Mouse (Mus musculus): ENCODE measurements around the gene Cpn2. TPM values are rescaled to one million over a fixed set of nuclear protein-coding genes. Genes with fewer than 3 reads are reported as not detected.
A peak's percentile ranks its signal among the peaks of the same experiment; 100 is the strongest.

Cpn2 gene
- total RNA-seq, 2 experiments from 2014 or later: 0.14 TPM; not detected in 1

DNA sequence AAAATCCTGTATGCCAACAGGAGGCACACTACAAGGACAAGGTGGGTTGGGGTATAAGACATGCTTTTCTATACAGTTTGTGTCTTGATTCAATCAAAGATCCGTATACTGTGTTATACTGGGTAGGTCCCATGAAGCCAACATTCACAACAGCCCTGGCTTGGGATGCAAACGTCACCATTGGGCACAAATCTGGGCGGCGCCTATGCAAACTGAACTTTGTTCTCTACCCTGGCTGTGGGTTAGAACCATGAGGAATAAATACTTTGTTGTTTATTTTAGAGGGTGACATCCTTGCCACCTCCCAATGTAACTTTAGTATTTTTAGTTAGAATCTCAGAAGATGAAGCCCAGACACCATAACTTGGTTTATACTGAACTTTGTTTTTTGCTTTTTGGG lies 13.9 kb downstream of the Cpn2 start:
- DNase-seq: no peak
- intact Hi-C loops (cut with DNase I): loop anchor here (2.0 to 10.0 kb wide), 4 partner anchors 61 to 1101 kb away; no protein-coding TSS in a partner anchor

DNA sequence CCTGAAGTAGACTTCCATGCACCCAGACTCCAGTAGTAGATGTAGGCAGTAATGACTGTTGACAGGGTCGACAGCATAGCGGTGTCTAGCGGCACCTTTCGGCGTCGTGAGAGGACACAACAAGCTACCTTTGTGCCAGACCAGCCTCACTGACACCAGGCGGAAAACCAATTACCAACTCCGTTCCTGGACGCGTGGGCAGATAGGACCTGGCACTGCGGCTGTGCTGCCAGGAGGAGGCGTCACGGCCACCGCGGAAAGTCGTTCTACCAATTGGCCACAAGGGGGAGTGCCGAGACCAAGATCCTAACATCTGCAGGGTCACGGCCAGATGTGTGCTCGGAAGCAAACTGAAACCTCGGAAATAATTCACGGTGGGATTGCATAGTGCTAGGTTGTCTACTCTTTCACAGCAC lies 15.3 kb downstream of the Cpn2 start:
- intact Hi-C loops (cut with DNase I): loop anchor here (2.0 to 10.0 kb wide), 4 partner anchors 63 to 1103 kb away; no protein-coding TSS in a partner anchor

DNA sequence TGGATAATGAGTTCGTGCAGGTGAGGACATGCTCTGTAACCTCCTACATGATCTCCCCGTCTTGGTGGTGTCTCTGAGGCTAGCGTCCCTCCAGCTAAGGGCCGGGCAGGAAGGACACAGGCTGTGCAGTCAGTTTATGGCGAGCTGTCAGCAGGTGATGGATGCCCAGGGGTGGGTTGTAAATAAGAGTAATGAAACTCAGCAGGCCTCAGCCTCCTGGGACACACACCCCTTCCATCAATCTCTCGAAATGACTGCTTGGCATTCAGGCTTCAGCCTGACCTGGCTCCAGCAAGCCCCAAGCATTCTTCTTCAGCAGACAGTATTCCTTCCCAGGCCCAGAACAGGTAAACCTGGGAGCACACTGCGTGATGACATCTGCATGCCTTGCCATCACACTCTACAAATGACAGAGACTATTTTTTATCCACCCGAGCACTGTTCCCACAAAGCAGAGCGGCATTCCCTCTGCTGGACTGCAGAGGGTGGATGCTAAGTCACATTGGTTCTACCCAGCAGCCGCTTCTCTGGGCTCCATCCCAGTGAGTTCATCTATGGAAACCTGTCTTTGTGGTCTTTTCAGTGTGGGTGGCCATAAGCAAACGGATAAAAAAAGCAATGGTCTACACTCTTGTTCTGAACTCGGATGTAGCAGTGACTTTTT lies 23.1 kb downstream of the Cpn2 start:
- intact Hi-C loops (cut with DNase I): no loop called here
- DNase-seq: no peak

More for the DNA sequence above, 15.3 kb downstream of the Cpn2 start:
- DNase-seq: peak; percentile 84 to 90

DNA sequence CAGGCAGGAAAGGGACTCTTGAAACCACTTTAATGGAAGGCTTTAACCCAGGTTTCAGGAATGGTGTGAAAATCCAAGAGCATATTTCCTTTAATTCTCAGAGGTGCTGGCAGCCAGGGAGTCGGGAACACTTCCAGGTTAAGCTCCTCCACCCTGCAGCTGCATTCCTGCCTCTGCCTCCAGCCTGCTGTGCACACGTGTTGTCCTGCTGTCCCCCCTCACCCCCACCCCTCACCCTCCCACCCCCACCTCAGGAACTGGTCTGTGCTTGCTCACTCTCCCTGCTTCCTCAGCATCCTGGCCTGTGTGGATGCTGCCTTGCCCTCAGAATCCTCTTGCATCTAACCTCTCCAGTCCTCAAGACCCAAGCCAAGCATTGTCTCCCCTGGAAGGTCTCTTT lies 25.7 kb downstream of the Cpn2 start:
- intact Hi-C loops (cut with DNase I): no loop called here
- DNase-seq: no peak

DNA sequence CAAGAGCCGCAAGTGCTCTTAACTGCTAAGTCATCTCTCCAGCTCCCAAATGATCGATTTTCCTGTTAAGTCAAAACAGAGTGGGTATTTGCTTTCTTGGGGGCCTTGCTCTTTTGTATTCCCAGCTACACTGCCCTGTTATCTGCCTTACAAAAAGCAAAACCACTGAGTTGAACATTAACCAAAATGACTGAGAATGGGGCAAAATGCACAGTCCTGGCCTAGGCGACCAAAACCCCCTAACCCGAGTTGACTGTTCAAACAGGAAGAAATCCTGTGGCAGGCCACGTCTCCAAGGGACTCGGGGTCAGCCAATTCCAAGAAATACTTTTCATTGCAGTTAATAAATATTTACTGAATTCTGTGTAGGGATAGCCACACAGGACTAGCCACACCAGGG lies 28.5 kb downstream of the Cpn2 start:
- intact Hi-C loops (cut with DNase I): no loop called here
- DNase-seq: no peak

DNA sequence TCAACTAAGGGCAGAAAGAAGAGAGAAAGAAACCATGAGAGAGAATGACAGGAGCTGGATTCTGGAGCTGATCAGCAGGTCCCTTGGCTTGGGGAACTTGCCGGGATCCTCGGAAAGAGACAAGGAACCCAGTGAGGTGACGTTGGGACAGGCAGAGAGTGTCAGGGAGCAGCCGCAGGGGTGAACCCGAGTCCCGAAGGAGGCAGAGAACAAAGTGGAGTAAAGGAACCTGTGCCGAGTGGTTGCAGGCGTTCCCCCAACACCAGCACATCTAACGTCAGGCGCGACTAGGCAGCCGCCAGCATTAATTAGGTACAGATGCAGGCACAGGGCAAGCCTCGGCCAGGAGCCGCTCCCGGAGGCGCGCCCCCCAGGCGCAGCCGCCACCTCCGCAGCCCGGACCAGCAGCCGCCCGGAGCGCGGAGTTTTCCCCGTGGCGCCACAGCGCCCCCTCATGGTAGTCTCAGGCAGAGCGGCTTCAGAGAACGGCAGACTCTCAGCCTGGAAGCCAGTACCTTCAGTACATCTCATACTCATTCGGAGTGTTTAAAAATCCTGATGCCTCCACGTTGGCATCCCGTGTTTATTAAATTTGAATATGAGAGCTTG lies 31.1 kb downstream of the Cpn2 start:
- peak; percentile 93 to 94 for DNase-seq
- intact Hi-C loops (cut with DNase I): loop anchor here (1.0 to 2.0 kb wide), 3 partner anchors 169 to 607 kb away; no protein-coding TSS in a partner anchor

DNA sequence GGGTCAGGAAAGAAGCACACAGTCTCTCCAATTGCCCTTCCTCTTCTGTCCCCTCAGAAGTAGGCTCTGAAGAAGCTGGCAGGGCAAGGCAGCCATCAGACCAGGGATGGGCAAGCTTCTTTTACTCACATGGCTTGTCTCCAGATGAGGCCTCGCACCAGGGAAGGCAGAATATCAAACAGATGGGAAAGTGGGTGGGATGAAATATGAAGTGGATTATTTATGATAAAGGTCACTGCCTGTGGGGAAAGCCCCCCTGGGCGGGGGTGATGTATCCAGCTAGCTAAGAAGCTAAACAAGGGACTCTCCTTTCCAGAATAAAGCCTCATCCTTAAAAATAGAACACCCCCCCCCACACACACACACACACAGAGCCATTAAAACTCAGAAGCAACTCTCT lies 31.7 kb downstream of the Cpn2 start:
- intact Hi-C loops (cut with DNase I): loop anchor here (2.0 kb wide), 1 partner anchor 47 kb away; no protein-coding TSS in a partner anchor
- DNase-seq: no peak

DNA sequence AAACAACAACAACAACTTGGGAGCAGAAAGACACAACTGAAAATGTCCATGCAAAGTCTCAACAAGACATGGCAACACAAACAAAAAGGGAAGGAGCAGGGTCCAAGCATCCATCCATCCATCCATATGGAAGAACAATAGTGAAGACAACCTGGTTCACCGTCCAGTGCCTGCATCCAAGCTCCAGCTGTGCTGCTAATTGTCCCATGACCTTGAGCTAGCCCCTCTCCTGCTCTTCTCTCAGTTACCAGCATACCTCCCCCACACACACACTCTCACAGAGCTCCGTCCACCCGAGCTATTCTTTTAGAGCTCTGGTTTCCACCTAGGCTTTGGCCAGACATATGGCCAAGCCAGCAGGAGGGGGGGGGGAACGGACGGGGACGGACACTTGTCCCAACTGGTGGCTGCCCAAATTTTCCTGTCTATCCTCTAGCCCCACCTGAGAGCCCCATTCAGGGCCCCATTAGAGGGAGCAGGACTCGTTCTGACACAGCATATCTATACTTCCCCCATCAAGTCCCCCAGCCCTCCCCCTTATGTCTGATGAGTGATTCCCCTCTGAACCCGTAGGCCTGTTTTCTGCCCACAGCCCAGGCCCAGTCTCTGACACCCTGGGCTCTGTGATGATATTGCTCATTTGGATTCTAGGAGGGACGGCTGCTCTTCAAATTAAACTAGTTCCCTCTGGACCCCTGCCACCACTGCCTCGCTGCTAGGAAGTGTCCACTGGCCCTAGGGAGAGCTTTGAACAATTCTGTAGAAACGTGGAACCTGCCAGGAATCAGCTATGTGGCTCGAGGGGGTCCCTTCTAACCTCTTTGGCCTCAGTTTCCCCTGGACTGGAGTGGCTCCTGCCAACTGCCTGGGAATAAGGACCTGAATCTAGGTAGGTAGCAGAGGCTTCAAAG lies 32.4 kb downstream of the Cpn2 start:
- peak; percentile 18 to 20 for DNase-seq
- intact Hi-C loops (cut with DNase I): loop anchor here (2.0 kb wide), 1 partner anchor 46 kb away; no protein-coding TSS in a partner anchor

DNA sequence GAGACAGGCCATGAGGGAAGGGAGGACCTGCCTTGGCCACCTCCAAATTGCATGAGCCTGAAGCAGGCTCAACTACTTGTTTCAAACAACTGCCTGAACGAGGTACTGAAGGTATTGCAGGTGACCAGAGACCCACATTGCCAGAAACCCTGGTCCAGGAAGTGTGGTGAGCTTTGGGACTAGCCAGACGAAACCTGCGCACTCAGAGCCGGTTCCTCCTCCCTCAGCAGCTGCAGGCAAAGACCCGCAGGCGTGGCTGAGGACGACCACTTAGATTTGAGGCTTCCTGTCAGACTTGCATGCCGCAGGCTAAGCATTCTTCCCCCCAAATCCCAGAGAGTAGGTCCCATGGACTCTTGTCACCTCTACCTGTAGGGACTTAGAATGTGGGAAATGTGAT lies 33.2 kb downstream of the Cpn2 start:
- intact Hi-C loops (cut with DNase I): loop anchor here (2.0 kb wide), 1 partner anchor 45 kb away; no protein-coding TSS in a partner anchor
- no peak for DNase-seq

DNA sequence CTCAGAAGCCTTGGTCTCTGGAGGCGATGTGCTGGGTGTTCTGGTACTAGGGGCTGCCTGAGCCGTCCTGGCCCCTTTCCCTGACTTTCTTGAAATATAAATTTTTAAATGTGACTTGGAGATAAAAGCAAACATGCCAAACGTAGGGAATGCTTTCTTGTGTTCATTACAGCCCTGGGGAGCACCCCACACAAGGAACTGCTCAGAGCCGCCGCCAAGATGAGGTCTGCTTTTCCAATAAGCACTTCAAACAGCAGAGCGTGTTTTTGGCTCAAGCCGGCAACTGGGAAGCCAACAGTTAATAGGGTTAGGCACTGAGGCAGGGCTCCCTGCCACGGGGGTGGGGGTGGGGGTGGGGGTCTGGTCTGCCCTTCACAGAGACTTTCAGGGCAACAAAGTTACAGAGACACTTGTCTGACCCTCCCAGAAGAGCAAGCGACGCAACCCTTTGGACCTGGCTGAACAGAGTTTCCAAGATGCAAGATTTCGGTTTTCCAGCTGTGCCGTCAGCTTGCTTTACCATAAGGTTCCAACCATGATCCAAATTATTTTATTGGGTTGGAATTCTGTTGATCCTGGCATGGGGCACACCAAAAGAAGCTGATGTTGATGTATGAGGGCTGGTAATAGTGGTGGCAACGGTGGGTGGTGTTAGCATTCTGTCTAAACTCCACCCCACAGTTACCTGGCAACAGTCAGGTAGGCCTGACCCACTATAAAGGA lies 35.3 kb downstream of the Cpn2 start:
- intact Hi-C loops (cut with DNase I): no loop called here
- no peak for DNase-seq

DNA sequence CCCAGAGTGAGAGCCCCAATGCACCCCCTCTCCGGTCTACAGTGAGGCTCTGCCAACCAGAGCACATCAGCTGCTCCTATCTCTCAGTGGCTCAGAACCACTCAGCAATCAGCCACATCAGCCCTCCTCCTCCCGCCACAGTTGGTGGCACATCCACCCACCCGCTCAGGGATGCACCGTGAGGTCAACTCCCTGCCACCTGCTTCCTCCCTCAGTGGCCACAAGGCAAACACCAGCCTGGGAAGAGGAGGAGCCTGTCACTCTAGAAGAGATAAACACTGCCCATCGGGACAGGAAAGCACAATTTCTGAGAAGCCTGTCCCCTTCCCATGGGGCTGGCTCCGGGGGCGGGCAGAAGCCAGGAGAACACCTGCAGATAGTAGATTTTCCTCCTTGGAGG lies 39.9 kb downstream of the Cpn2 start:
- intact Hi-C loops (cut with DNase I): no loop called here
- no peak for DNase-seq

DNA sequence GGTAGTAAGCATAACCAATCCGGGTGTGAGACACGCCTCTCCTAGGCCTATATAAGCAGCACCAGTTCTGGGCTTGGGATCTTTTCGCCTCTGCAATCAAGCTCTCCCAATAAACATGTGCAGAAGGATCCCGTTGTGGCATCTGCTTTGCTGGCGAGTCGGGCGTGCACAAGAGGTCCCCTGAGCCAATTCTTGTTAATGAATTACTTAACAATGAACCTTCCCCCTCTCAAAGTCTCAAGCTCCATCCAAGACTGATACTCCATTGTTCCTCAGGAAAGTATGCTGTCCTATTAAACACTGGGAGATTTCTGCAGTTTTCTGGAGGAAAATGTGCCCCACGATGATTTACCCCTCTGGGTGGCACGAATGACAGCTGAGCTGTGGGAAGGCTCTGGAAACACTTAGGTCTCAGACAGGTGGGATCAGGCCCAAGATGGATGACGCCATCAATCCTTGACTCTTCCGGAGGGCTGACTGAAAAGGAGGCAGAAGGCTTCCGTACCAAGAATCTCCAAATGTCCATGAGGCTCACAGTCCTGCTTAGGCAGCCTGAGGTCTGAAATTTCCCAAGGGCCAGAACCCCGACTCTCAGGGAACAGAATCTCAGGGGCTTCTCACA lies 46.0 kb downstream of the Cpn2 start:
- DNase-seq: no peak
- intact Hi-C loops (cut with DNase I): no loop called here

DNA sequence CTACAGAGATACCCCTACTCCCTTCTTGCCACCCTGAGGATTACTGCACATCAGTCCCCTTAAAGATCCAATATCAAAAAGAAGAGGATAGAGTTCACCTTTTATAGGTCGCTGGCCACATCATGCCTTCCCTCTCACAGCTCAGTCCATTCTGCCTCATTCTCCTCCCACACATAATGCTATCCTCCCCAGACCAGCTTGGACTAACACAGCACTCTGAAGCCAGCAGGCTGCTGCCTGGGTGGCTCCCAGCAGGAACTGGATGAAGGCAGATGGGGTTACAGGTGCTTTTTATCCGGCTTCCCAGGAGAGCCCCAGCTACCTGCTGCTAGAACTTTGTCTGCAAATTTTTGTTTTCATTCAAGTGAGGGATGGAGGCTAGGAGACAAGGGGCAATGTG lies 51.5 kb downstream of the Cpn2 start:
- DNase-seq: no peak
- intact Hi-C loops (cut with DNase I): no loop called here

DNA sequence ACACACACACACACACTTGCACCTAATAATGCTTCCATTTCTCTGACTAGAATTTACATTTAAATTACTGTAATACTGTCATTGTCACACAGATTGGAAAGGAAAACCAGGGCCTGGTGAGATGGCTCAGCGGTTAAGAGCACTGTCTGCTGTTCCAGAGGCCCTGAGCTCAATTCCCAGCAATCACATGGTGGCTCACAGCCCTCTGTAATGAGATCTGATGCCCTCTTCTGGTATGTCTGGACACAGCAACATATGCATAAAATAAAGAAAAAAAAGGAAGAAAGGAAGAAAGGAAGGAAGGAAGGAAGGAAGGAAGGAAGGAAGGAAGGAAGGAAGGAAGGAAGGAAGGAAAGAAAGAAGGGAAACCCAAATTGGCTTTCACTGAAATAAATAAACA lies 53.7 kb downstream of the Cpn2 start:
- no peak for DNase-seq
- intact Hi-C loops (cut with DNase I): no loop called here

DNA sequence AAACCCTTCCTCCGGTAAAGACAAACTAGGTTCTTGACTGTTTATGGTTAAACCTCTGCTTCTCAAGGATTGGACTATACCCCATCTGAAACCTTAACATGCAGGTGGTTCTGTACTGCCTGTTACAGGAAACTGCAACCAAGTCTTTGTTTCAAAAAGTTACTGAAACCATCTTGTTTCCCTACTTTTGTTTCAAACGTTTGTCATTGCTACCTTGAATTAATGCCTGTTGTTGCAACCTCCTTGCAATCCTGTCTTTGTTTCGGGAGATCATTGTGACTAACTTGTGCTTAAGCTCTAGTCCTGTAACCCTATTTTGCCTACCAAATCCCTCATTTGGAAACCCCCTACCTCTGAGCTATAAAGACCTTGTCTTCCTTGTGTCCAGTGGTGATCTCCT lies 55.3 kb downstream of the Cpn2 start:
- intact Hi-C loops (cut with DNase I): no loop called here
- no peak for DNase-seq

DNA sequence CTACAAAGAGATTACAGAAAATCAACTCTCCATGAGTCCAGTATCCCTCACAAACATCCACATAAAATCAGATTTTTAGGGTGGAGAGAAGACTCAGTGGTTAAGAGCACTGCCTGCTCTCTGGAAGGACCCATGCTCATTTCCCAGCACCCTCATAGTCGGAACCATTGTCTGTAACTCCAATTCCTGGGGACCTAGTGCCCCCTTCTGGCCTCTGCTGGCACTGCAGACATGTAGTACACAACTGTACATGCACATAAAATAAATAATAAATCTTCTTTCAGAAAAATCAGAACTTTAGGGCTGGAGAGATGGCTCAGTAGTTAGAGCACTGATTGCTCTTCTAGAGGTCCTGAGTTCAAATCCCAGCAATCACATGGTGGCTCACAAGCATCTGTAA lies 58.0 kb downstream of the Cpn2 start:
- intact Hi-C loops (cut with DNase I): no loop called here
- no peak for DNase-seq

DNA sequence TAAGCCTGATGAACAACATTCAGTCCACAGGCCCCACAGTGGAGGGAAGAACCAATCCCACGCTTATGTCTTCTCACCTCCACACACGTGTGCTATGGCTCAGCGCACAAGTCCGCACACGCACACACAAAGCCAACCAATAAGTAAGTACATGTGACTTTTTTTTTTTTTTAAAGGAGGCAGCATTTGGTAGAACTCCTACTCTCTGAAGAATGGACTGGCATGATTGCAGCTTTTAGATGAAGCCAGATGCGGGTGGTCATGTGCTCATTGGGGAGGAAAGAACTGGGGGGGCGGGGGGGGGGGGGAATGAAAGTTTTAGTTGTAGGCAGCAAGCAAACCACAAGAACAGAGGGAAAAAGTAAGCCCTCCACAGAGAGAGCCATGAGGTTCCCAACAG lies 59.3 kb downstream of the Cpn2 start:
- intact Hi-C loops (cut with DNase I): no loop called here
- no peak for DNase-seq

DNA sequence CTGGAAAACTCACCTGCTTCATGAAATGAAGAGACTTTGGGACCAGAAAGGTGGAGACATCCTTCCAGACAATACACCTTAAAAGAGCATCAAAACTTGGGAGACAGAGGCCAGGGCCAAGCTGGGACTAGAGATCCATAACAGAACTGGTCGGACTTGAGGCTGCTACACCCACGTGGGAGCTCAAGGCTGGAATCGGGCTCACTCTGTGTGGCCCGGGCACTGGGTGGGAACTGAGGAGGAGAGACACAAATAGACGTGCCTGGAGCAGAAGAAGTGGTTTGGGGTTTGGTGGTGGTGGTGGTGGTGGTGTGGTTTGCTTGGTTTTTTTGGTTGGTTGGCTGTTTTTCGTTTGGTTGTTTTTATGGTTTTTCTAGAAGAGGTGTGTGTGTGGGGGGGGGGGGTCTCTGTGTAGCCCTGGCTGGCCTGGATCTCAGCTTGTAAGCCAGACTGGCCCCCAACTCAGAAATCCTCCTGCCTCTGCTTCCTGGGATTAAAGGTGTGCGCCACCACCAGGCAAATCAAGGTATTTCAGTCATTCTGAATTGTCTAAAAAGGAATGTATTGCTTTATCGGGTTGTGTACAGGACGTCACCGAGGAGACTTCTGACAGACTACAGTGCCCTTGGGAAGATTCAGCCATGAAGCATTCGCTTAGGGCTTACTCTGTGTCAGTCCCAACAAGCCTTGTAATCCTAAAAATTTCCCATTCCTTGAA lies 60.0 kb downstream of the Cpn2 start:
- intact Hi-C loops (cut with DNase I): no loop called here

More for the DNA sequence above, 60.0 kb downstream of the Cpn2 start:
- DNase-seq: no peak
